Mouse (Mus musculus): ENCODE results near the gene Sdhaf1. TPM values are rescaled to one million over a fixed set of nuclear protein-coding genes. Genes with fewer than 3 reads are reported as not detected.

Gene Sdhaf1
- total and polyA plus RNA-seq, 2 experiments from 2014 or later: 16.5 to 23.3 TPM

- no peak for ATAC-seq (ENCODE audit: insufficient read depth, low read depth)
- WGBS: 81% methylated on average over 12 of the region's 12 CpGs
- Histone ChIP-seq H3K27ac (ENCODE audit: low read depth) (no peak overlapping the region), H3K9ac (replicated peaks; ENCODE audit: low read depth, low read length) (no peak overlapping the region), H3K36me3 (replicated peaks; ENCODE audit: control insufficient read depth, insufficient read depth, low read length) (peaks cover 4% of the 10 kb centered on the region), H3K4me3 (ENCODE audit: low read depth, low read length) (no peak overlapping the region), H3K4me1 (ENCODE audit: control insufficient read depth, insufficient read depth) (peaks cover 10% of the 10 kb centered on the region; the same call in 1 of the 2 replicates), H3K4me2 (ENCODE audit: low read depth, low read length) (no peak overlapping the region), H3K9me3 (replicated peaks; ENCODE audit: control insufficient read depth, low read length) (no peaks in the 10 kb centered on the region), H3K27me3 (ENCODE audit: control insufficient read depth, insufficient read depth, low read length) (no peaks in the 10 kb centered on the region)
- DNase-seq (ENCODE audit: low spot score): no peak
- TF ChIP-seq EP300 (IDR thresholded peaks at IDR 0.05; ENCODE audit: low read depth) (no peak), CTCF (IDR thresholded peaks at IDR 0.05; ENCODE audit: low read depth) (no peak)
Observed at GRCm38 (mm10) chr7:30310136-30310535, 13.6 kb downstream of the Sdhaf1 start.

- H3K27ac ChIP-seq (ENCODE audit: low read depth): no peak overlapping the region
Observed at GRCm38 (mm10) chr7:30309395-30310129, 14.1 kb downstream of the Sdhaf1 start.

GRCm38 (mm10) chr7:30308076-30309005 lies 15.4 kb downstream of the Sdhaf1 start, which contains the start of gene Alkbh6:
TSS of gene Alkbh6 (plus strand) at chr7:30308717.
- H3K36me3 ChIP-seq (replicated peaks; ENCODE audit: control insufficient read depth, insufficient read depth, low read length): peaks cover 4% of the 10 kb centered on the region
- H3K4me2 ChIP-seq (ENCODE audit: low read depth, low read length): peak within 1 kb of the TSS; percentile 89
- peak within 1 kb of the TSS; percentile 74 for H3K4me3 ChIP-seq (ENCODE audit: low read depth, low read length)
- no peaks in the 10 kb centered on the region for H3K9me3 ChIP-seq (replicated peaks; ENCODE audit: control insufficient read depth, low read length)
- WGBS: 4% methylated on average over 27 of the region's 27 CpGs
- H3K4me1 ChIP-seq (ENCODE audit: control insufficient read depth, insufficient read depth): peaks cover 10% of the 10 kb centered on the region; the same call in 1 of the 2 replicates
- TF ChIP-seq CTCF (IDR thresholded peaks at IDR 0.05; ENCODE audit: low read depth) (no peak), EP300 (IDR thresholded peaks at IDR 0.05; ENCODE audit: low read depth) (no peak)
- H3K27ac ChIP-seq (ENCODE audit: low read depth): peak within 1 kb of the TSS; percentile 86
- no peaks in the 10 kb centered on the region for H3K27me3 ChIP-seq (ENCODE audit: control insufficient read depth, insufficient read depth, low read length)
- peak within 1 kb of the TSS; percentile 59 for H3K9ac ChIP-seq (replicated peaks; ENCODE audit: low read depth, low read length)
- peak; percentile 100 for ATAC-seq (ENCODE audit: insufficient read depth, low read depth)
- peak; percentile 98 for DNase-seq (ENCODE audit: low spot score)

More at GRCm38 (mm10) chr7:30309395-30310129, 14.1 kb downstream of the Sdhaf1 start:
- Histone ChIP-seq H3K9ac (replicated peaks; ENCODE audit: low read depth, low read length) (peak overlapping the region; percentile 59; the same call in 1 of the 2 replicates), H3K4me1 (ENCODE audit: control insufficient read depth, insufficient read depth) (peaks cover 10% of the 10 kb centered on the region; the same call in 1 of the 2 replicates), H3K27me3 (ENCODE audit: control insufficient read depth, insufficient read depth, low read length) (no peaks in the 10 kb centered on the region), H3K4me3 (ENCODE audit: low read depth, low read length) (peak overlapping the region; percentile 74), H3K9me3 (replicated peaks; ENCODE audit: control insufficient read depth, low read length) (no peaks in the 10 kb centered on the region), H3K4me2 (ENCODE audit: low read depth, low read length) (peak overlapping the region; percentile 89), H3K36me3 (replicated peaks; ENCODE audit: control insufficient read depth, insufficient read depth, low read length) (peaks cover 4% of the 10 kb centered on the region)
- DNase-seq (ENCODE audit: low spot score): no peak
- WGBS: 55% methylated on average over 15 of the region's 15 CpGs
- no peak for TF ChIP-seq EP300 (IDR thresholded peaks at IDR 0.05; ENCODE audit: low read depth)
- TF ChIP-seq CTCF (IDR thresholded peaks at IDR 0.05; ENCODE audit: low read depth): no peak
- no peak for ATAC-seq (ENCODE audit: insufficient read depth, low read depth)

GRCm38 (mm10) chr7:30306083-30306779 lies 17.5 kb downstream of the Sdhaf1 start:
- Histone ChIP-seq H3K9ac (replicated peaks; ENCODE audit: low read depth, low read length) (no peak overlapping the region), H3K27me3 (ENCODE audit: control insufficient read depth, insufficient read depth, low read length) (no peaks in the 10 kb centered on the region), H3K4me3 (ENCODE audit: low read depth, low read length) (no peak overlapping the region), H3K4me2 (ENCODE audit: low read depth, low read length) (no peak overlapping the region), H3K9me3 (replicated peaks; ENCODE audit: control insufficient read depth, low read length) (no peaks in the 10 kb centered on the region), H3K27ac (ENCODE audit: low read depth) (no peak overlapping the region), H3K36me3 (replicated peaks; ENCODE audit: control insufficient read depth, insufficient read depth, low read length) (peaks cover 4% of the 10 kb centered on the region), H3K4me1 (ENCODE audit: control insufficient read depth, insufficient read depth) (peaks cover 10% of the 10 kb centered on the region; the same call in 1 of the 2 replicates)
- 91% methylated on average over 16 of the region's 16 CpGs for WGBS
- DNase-seq (ENCODE audit: low spot score) (no peak), ATAC-seq (ENCODE audit: insufficient read depth, low read depth) (no peak)
- TF ChIP-seq CTCF (IDR thresholded peaks at IDR 0.05; ENCODE audit: low read depth) (peak; percentile 37), EP300 (IDR thresholded peaks at IDR 0.05; ENCODE audit: low read depth) (no peak)

GRCm38 (mm10) chr7:30300914-30301313 lies 22.8 kb downstream of the Sdhaf1 start:
- H3K27ac ChIP-seq (ENCODE audit: low read depth): no peak overlapping the region
- no peaks in the 10 kb centered on the region for H3K4me1 ChIP-seq (ENCODE audit: control insufficient read depth, insufficient read depth)
- TF ChIP-seq CTCF (IDR thresholded peaks at IDR 0.05; ENCODE audit: low read depth): peak; percentile 45
- TF ChIP-seq EP300 (IDR thresholded peaks at IDR 0.05; ENCODE audit: low read depth): no peak
- no peaks in the 10 kb centered on the region for H3K9me3 ChIP-seq (replicated peaks; ENCODE audit: control insufficient read depth, low read length)
- 48% methylated on average over 3 of the region's 3 CpGs for WGBS
- H3K4me2 ChIP-seq (ENCODE audit: low read depth, low read length): no peak overlapping the region
- no peak overlapping the region for H3K4me3 ChIP-seq (ENCODE audit: low read depth, low read length)
- H3K36me3 ChIP-seq (replicated peaks; ENCODE audit: control insufficient read depth, insufficient read depth, low read length): no peaks in the 10 kb centered on the region
- no peaks in the 10 kb centered on the region for H3K27me3 ChIP-seq (ENCODE audit: control insufficient read depth, insufficient read depth, low read length)
- DNase-seq (ENCODE audit: low spot score) (no peak), ATAC-seq (ENCODE audit: insufficient read depth, low read depth) (no peak)
- H3K9ac ChIP-seq (replicated peaks; ENCODE audit: low read depth, low read length): no peak overlapping the region
